Mouse (Mus musculus) ES-Bruce4 (cell line): Measurements from ENCODE around the gene Hecw2.

Source experiments
- CTCF ChIP-seq: IDR thresholded peaks from one replicate; pipeline ENCODE4 v1.8.1; 2011; ENCODE audit warnings: low read depth, low read length
- EP300 ChIP-seq: IDR thresholded peaks from 2 replicates; pipeline ENCODE4 v1.6.1; 2011; ENCODE audit warnings: low read depth, low read length; ENCODE audit not compliant: insufficient read depth
- POLR2A ChIP-seq: IDR thresholded peaks from one replicate; pipeline ENCODE4 v1.8.1; 2011; ENCODE audit warnings: low read length; ENCODE audit not compliant: insufficient read depth

DNA sequence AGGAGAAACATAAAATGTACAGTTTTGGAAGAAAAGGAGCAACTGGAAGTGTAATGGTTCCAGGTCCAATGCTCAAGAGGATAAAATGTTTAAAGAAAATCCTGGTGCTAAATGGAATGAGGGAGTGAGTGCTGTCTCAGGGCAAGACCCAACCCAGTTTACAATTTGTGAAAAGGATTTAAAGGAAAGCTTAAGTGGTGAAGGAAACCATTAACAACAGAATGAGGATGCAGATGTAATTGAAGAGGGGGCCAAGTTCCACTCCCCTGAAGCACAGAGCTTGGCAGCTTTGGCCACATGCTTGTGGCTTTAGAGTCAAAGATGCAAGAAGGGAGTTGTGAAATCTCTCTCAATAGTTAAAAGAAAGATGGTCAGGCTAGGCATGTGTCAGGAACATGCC, 142.2 kb downstream of the Hecw2 start:
- TF ChIP-seq CTCF (no peak), POLR2A (no peak), EP300 (0 out of 2 replicates have a peak, but pooled peaks have one; percentile 25)
